Mouse (Mus musculus) neural tube, embryonic 14.5 days (tissue): ENCODE data around the gene H2-M10.3. TPM values are rescaled to one million over a fixed set of nuclear protein-coding genes. Genes with fewer than 3 reads are reported as not detected.
"Not testable (repeated sequence)": the region's sequence is repeated elsewhere in the genome, so short reads cannot be mapped to it uniquely, and the experiment has no call there.

Source experiments
- ATAC-seq: fragments of 200-750 bp; cut with Nextera tagmentation; 2 replicates; pipeline ENCODE4 v1.8.0; 2017; ENCODE audit warnings: low read depth, mild to moderate bottlenecking, moderate TSS enrichment, moderate library complexity
- H3K27ac ChIP-seq: fragments of 300-500 bp; sonication (generic); 2 replicates; pipeline ENCODE4 v1.5.1; 2014; ENCODE audit warnings: low read depth, mild to moderate bottlenecking, control low read depth, low read length, moderate library complexity, mixed read lengths
- H3K27me3 ChIP-seq: fragments of 300-500 bp; sonication (generic); 2 replicates; pipeline ENCODE4 v1.6.1; 2014; ENCODE audit warnings: low read length; ENCODE audit not compliant: control insufficient read depth, insufficient read depth
- H3K36me3 ChIP-seq: fragments of 300-500 bp; sonication (generic); 2 replicates; pipeline ENCODE4 v1.6.1; 2014; ENCODE audit warnings: low read length, mixed read lengths; ENCODE audit not compliant: control insufficient read depth, insufficient read depth
- H3K4me1 ChIP-seq: fragments of 300-500 bp; sonication (generic); 2 replicates; pipeline ENCODE4 v1.6.1; 2014; ENCODE audit warnings: low read length; ENCODE audit not compliant: control insufficient read depth, insufficient read depth
- H3K4me2 ChIP-seq: fragments of 300-500 bp; sonication (generic); 2 replicates; pipeline ENCODE4 v1.6.1; 2014; ENCODE audit warnings: mild to moderate bottlenecking, low read depth, low read length, control low read depth
- H3K4me3 ChIP-seq: fragments of 300-500 bp; sonication (generic); 2 replicates; pipeline ENCODE4 v1.5.1; 2014; ENCODE audit warnings: low read depth, low read length, control low read depth, mixed read lengths
- H3K9ac ChIP-seq: fragments of 300-500 bp; sonication (generic); replicated peaks from 2 replicates; pipeline ENCODE4 v1.6.1; 2014; ENCODE audit warnings: low read depth, mild to moderate bottlenecking, control low read depth, low read length, mixed read lengths
- H3K9me3 ChIP-seq: fragments of 300-500 bp; sonication (generic); 2 replicates; pipeline ENCODE4 v1.6.1; 2016; ENCODE audit warnings: low read length; ENCODE audit not compliant: control insufficient read depth
- WGBS: fragments of 180-500 bp; shearing (Covaris S2); extraction: QIAGEN DNeasy Blood & Tissue Kit; methylation state at CpG from one replicate; pipeline ENCODE4 v1.1.7; 2014; 5-methylcytosine and 5-hydroxymethylcytosine counted together
- polyA plus RNA-seq: library from polyadenylated mRNA; unstranded; fragments of >200 nt; fragmentation: Nextera tagmentation; extraction: Ambion mirVana; gene quantifications from 2 replicates; pipeline ENCODE4 v1.2.1, GENCODE M21; 2014

H2-M10.3 gene
- not detected in 2 replicates for polyA plus RNA-seq

DNA sequence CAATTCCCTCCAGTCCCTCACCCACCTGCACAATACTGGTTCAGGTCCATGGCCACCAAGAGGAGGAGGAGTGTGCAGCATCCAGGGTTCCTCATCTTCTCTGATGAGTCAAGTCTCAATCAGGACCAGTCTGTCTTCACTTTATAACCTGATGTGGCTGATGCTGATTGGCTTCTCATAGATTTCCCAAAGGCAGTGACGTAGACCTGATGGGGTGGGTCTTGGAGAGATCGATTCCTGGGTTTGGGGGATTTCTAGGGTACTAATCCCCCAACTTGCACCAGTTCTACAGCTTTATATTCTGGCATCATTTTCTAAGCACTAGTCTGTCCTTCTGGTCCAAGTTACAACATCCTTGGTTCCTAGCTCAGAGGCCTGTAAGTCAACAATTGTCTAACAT is at the start of gene H2-M10.3:
TSS of gene H2-M10.3 (minus strand) at position 101 of the 400 bp plus-strand sequence.
- H3K4me3 ChIP-seq, H3K27ac ChIP-seq, ATAC-seq, H3K4me2 ChIP-seq, H3K27me3 ChIP-seq, H3K9ac ChIP-seq, H3K9me3 ChIP-seq, H3K4me1 ChIP-seq, H3K36me3 ChIP-seq: not testable (repeated sequence)
- WGBS = 98% methylated on average over 2 of the region's 2 CpGs

DNA sequence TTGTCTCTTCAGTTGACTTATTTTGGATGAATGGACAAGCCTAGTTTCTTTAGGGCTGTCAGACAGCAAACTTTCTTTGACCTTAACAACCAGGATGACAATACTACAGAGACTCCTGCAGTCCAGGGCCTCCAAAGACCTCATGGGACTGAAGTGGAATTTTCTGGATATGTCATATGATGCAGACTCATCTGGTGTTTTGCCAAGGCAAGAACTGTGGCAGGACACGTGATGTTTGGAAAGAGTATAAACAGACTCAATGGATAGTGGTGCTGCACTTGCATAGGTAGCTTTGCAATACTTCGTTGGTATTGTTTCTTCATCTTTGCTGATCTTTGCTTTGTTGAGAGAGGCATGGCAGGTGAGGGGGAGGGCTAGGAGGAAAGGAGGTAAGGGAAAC is 49.2 kb upstream of the H2-M10.3 start:
- no peak overlapping the region for H3K9ac ChIP-seq
- no peak overlapping the region for H3K4me3 ChIP-seq
- no peaks in the 10 kb centered on the region for H3K27me3 ChIP-seq
- no peaks in the 10 kb centered on the region for H3K9me3 ChIP-seq
- WGBS = 68% methylated on average over 2 of the region's 2 CpGs
- H3K27ac ChIP-seq = no peak overlapping the region
- H3K4me1 ChIP-seq = no peaks in the 10 kb centered on the region
- no peak for ATAC-seq
- H3K4me2 ChIP-seq = no peak overlapping the region
- H3K36me3 ChIP-seq = no peaks in the 10 kb centered on the region

DNA sequence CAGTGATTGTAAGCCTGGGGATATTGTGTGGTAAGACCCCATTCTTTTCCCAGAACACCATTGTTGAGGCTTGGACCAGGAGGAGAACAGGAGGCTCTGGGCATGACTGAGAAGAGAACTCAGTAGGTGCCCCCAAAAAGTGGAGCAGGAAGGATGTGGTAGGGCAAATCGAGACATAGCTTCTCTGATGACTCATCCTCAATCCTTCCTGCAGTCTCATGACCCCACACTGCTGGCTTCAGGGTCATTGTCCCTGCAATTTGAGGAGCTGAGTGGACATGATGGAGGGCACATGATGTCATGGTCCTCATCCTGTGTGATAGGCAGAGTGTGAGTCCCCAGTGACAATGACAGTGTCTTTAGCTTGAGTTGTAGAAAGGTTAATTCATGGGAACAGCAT is 47.2 kb upstream of the H2-M10.3 start:
- 63% methylated on average over 1 of the region's 1 CpGs for WGBS
- H3K4me1 ChIP-seq = no peaks in the 10 kb centered on the region
- ATAC-seq = no peak

DNA sequence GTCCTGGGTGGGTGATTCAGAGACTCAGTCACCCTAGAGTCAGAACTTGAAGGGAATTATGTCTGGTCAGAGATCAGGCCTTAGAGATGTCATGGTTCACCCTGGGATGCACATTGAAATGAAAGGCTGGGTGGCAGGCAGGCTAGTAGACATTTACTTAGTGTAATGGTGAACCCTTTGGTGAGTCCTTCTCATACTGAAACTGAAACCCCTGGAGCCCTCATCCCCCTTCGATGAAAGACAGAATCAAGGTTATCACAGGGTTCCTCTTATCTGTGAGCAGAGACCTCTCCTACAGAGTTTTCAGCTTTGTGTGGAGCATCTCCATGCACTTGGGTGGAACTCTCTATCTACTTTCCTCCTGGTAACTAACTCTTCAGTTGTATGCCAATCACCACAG is 46.1 kb upstream of the H2-M10.3 start:
- 86% methylated on average over 1 of the region's 1 CpGs for WGBS

More for the DNA sequence above, 47.2 kb upstream of the H2-M10.3 start:
- no peaks in the 10 kb centered on the region for H3K27me3 ChIP-seq
- no peak overlapping the region for H3K4me3 ChIP-seq
- H3K9ac ChIP-seq = no peak overlapping the region
- no peak overlapping the region for H3K4me2 ChIP-seq
- no peaks in the 10 kb centered on the region for H3K36me3 ChIP-seq
- H3K27ac ChIP-seq = no peak overlapping the region
- H3K9me3 ChIP-seq = no peaks in the 10 kb centered on the region

DNA sequence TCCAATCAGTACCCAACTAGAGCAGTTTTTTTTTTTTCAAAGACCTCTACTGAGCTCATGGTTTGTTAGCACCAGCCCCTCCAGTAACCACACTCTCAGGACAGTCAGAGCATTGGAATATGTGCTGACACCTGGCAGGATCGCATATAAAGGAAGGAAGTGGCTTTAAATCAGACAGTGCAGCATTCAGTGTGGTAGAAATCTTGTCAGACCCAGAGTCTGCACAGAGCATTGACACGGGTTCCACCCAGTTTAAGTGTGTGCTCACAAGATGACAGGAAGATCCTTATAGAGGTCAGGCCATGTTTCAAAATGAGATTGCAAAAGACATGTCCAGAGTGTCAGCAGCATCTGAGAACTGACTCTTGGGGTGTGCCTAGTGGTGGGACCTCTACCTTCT is 21.7 kb upstream of the H2-M10.3 start:
- ATAC-seq = no peak
- Histone ChIP-seq H3K27ac (no peak overlapping the region), H3K9ac (no peak overlapping the region), H3K36me3 (no peaks in the 10 kb centered on the region), H3K4me3 (no peak overlapping the region), H3K9me3 (no peaks in the 10 kb centered on the region), H3K4me1 (no peaks in the 10 kb centered on the region), H3K27me3 (no peaks in the 10 kb centered on the region), H3K4me2 (no peak overlapping the region)
- 87% methylated on average over 2 of the region's 2 CpGs for WGBS

More for the DNA sequence above, 46.1 kb upstream of the H2-M10.3 start:
- Histone ChIP-seq H3K36me3 (no peaks in the 10 kb centered on the region), H3K9ac (no peak overlapping the region), H3K4me2 (no peak overlapping the region), H3K4me3 (no peak overlapping the region), H3K4me1 (no peaks in the 10 kb centered on the region), H3K9me3 (no peaks in the 10 kb centered on the region), H3K27ac (no peak overlapping the region), H3K27me3 (no peaks in the 10 kb centered on the region)
- ATAC-seq = no peak

DNA sequence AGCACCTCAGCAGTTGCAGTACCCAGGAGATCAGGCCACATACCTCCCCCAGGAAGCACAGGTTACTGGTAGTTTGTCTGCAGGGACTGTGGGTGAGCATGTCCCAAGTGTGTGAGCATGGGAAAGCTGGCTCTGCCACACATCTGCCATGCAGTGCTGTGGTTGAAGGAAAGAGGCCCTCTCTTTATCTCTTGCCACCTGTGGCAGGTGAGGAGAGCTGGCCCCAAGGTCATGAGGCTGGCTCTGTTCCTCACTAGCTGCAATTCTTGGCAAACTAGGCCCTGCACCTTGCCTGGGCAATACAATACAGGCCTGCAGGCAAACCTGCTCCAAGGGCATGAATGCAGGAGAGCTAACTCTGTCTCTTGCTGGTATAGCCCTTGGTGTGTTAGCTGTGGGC is 5.8 kb downstream of the H2-M10.3 start:
- not testable (repeated sequence) for H3K9ac ChIP-seq, H3K4me3 ChIP-seq, ATAC-seq, H3K36me3 ChIP-seq, H3K9me3 ChIP-seq, H3K4me2 ChIP-seq, H3K4me1 ChIP-seq, H3K27ac ChIP-seq, H3K27me3 ChIP-seq

DNA sequence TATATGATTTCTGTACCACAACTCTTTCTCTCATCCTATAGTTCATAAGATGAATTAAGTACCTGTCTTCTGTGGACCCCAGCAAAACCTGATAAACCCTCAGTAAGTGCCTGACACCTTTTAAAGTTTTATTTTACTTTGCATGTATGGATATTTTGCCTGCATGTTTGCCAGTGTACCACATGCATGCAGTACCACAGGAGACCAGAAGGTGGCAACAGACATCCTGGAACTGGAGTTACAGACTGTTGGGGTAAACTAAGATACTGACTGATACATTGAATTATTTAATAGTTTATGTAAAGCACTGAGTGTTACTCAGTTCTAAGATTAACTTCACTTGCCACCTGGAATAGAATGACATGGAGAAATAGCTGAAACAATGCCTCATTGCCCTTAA is 10.7 kb downstream of the H2-M10.3 start:
- 0 out of 2 replicates have a peak, but pooled peaks have one; percentile 46 for ATAC-seq
- not testable (repeated sequence) for H3K9me3 ChIP-seq, H3K4me2 ChIP-seq, H3K4me1 ChIP-seq, H3K36me3 ChIP-seq, H3K27me3 ChIP-seq, H3K4me3 ChIP-seq, H3K9ac ChIP-seq, H3K27ac ChIP-seq

DNA sequence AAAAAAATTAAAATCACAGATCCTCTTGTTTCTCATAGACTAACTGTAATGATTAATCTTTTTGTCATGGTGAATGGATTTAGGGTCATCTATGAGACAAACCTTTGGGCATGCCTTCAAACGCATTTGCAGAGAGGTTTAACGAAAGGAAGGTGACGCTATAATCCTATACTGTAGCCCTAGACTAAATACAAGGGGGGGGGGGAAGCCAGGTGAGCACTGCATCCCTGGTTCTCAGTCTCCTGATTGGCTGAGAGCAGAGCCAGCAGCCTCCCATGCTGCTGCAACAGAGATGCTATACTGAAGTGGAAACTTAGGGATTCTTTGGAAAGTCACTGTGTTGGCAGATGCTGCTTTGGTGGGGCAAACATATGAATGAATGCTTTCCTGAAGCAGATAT is 12.5 kb downstream of the H2-M10.3 start:
- Histone ChIP-seq H3K4me3 (no peak overlapping the region), H3K4me2 (no peak overlapping the region), H3K27me3 (no peaks in the 10 kb centered on the region), H3K36me3 (no peaks in the 10 kb centered on the region), H3K9me3 (no peaks in the 10 kb centered on the region), H3K27ac (no peak overlapping the region), H3K4me1 (no peaks in the 10 kb centered on the region), H3K9ac (no peak overlapping the region)
- ATAC-seq = peak; percentile 74; the same call in 1 of the 2 replicates
- 54% methylated on average over 3 of the region's 3 CpGs for WGBS

DNA sequence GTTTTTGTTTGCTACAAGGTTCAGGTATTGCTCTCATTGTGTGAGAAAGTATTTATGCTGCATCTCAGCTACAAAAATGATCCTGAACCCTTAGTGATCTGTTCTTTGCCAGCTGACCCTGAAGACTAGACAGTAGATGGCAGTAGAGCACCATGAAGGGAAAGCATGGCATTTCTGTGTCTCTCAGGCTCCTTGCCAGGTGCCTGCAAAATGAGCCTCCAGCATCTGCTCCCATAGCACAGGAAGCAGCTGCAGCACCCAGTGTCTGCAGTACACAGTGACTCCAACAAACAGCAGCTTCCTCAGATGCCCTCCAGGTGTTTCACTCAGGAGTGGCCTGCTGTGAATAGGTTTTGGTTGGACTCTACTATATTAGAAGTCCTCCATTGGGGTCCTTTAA is 12.9 kb downstream of the H2-M10.3 start:
- H3K36me3 ChIP-seq, H3K9ac ChIP-seq, H3K27ac ChIP-seq, H3K4me1 ChIP-seq, H3K9me3 ChIP-seq, H3K4me3 ChIP-seq, H3K27me3 ChIP-seq, H3K4me2 ChIP-seq: not testable (repeated sequence)
- peak; percentile 84; the same call in 1 of the 2 replicates for ATAC-seq

DNA sequence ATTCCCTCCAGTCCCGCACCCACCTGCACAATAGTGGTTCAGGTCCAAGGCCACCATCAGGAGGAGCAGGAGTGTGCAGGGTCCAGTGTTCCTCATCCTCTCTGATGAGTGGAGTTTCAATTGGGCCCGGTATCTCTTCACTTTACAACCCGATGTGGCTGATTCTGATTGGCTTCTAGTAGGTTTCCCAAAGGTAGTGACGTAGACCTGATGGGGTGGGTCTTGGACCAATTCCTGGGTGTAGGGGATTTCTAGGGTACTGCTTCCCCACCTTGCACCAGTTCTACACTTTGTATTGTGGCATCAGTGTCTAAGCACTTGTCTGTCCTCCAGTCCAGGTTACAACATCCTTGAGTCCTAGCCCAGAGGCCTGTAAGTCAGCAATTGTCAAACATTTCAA is 42.2 kb downstream of the H2-M10.3 start, which contains the start of gene H2-M10.1:
TSS of gene H2-M10.1 (minus strand) at position 101 of the 400 bp plus-strand sequence.
- H3K27me3 ChIP-seq = no peaks in the 10 kb centered on the region
- H3K9me3 ChIP-seq = no peaks in the 10 kb centered on the region
- ATAC-seq = no peak
- no peak within 1 kb of the TSS for H3K4me2 ChIP-seq
- H3K4me1 ChIP-seq = no peaks in the 10 kb centered on the region
- no peak within 1 kb of the TSS for H3K4me3 ChIP-seq
- H3K9ac ChIP-seq = no peak within 1 kb of the TSS
- no peaks in the 10 kb centered on the region for H3K36me3 ChIP-seq
- WGBS = 96% methylated on average over 4 of the region's 4 CpGs
- H3K27ac ChIP-seq = no peak within 1 kb of the TSS
